Mouse (Mus musculus) spleen, adult 12 weeks (tissue): ENCODE results near the gene Sco2.
A peak's percentile ranks its signal among the peaks of the same experiment; 100 is the strongest.

ENCODE experiments used
- DNase-seq: peaks from one replicate; pipeline ENCODE4 v3.0.0; 2022; ENCODE audit warnings: low spot score

The Sco2 gene

DNA sequence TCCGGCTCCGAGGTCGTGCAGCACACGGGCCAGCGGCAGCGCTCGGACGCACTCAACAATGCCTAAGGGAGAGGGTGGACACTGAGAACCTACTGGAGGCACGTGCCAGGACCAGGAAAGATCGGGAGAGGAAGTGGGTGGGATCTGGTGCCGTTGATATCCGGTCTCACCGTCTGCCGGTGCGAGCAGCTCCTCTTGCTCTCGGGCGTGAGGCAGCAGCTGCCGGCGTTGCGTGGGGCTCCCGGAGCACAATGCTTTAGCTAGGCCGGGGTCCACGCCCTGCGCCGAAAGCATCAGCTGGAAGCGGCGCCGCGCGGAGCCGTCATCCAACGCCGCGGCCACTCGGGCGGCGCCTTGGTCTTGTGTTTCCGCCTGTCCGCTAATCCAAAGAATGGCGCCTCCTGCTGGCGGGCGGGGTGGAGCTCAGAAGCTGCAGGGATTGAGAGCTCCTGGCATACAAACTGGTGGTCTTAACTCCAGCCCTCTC, at the start of gene Sco2:
Gene Sco2, minus strand, starts transcription at position 85 of the 487 bp plus-strand sequence.
- peak; percentile 83 for DNase-seq

DNA sequence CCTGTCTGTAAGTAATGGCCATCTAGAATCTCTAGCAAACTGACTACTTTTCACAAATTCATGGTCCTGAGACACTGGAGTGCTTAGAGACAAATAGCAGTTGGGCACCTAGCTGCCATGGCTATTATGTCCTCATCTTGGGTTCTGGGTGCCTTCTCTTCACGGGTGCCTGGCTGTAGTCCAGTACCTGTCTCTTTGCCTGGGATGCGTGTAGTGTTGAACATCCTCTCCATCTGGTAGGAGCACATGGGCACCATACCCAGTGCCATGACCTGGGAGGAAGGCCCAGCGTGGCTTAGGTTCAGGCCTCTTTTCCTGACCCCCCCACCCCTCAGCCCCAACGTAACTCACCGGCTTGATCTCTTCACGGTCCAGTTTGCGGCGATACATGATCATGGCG, 48.3 kb upstream of the Sco2 start:
- no peak for DNase-seq

DNA sequence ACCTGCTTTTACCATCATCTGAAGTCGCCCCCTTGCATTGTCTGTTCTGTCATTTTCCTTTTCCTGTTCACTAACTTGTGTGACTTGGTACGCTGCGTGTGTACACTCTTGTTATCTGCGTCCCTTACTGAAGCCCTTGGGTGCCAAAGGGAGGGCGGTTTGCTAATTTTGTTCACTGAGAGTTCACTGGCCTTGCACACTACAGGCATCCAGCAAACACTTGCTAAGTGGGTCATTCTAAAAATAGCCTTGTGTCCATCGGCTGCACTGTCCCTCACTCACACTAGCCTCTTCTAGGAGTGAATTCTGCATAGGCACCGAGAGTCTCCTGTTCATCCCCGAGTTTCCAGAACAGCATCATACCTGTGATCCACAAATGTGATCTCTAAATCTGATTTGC, 41.6 kb upstream of the Sco2 start:
- no peak for DNase-seq

DNA sequence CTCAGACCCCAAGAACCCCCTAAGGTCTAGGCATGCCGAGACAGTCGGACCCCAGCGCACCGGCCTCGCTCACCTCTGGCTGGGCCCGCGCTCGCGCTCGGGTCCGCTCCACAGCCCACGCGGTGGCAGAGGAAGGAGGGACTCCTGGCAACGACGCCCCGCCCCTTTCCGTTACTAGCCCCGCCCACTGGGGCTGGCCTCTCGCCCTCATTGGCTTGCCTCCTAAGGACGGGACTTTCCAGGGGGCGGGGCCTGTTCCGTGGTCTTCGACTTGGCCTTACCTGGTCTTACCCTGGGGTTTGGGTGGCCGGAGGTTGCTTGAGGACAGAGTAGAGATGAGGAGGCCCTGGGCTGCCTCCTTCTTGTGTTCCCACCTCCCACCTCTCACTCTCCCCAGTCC, 36.5 kb upstream of the Sco2 start, which contains the start of gene Syce3:
Gene Syce3, minus strand, starts transcription at position 386 of the 400 bp plus-strand sequence.
- DNase-seq, result no peak

DNA sequence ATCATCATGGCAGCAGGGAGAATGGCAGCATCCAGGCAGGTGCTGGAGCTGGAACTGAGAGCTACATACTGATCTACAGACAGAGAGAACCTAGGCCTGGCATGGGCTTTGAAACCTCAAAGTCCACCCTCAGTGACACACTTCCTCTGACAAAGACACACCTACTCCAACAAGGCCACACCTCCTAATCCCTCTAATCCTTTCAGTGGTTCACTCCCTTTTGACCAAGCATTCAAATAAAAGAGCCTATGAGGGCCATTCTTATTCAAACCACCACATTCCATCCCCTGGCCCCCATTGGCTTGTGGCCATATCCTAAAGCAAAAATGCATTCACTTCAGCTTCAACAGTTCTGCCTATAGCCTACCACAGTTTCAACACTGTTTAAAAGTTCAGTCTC, 33.0 kb upstream of the Sco2 start:
- DNase-seq, result no peak

DNA sequence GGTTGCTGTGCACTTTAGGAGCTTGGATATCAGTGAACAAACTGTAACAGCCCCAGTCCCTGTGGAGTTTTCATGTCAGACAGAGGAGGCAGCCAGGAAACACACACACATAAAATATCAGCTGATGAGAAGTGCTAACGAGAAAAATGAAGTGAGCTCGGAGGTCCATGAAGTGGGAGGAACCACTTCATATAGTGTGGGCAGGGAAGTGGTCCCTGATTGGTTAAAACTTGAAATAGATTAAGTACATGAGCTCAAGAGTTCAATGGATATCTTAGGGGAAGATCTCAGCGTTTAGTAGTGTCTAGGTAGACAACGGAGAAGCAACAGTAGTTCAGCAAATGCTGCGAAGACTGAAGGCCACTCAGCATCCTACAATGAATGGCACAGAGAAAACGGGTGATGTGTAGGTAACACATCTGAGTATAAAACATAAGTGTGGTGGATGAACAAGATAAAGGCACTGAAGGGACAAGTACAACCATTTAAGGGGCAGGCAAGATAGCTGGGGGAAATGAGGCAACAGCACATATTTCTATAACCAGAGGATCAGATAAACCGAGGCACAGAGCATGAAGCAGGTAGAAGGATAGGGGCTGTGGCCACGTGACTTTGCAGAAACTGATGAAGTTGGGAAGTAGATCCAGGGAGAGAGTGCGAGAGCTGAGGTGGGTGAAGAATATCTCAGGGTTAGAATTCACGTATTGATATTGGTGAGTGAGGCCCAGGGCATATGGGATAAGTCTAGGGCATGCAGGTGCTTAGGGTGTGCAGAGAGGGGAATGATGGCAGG, 31.4 kb upstream of the Sco2 start:
- no peak for DNase-seq

DNA sequence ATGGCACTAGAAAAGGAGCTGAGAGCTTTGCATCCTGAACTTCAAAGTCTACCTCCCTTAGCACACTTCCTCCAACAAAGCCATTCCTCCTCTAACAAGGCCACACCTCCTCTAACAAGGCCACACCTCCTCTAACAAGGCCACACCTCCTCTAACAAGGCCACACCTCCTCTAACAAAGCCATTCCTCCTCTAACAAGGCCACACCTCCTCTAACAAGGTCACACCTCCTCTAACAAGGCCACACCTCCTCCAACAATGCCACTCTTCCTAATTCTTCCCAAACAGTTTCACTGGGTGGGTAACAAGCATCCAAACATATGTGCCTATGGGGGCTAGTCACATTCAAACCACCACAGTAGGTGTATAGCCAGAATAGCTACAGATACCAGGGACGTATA, 28.8 kb upstream of the Sco2 start:
- no peak for DNase-seq

DNA sequence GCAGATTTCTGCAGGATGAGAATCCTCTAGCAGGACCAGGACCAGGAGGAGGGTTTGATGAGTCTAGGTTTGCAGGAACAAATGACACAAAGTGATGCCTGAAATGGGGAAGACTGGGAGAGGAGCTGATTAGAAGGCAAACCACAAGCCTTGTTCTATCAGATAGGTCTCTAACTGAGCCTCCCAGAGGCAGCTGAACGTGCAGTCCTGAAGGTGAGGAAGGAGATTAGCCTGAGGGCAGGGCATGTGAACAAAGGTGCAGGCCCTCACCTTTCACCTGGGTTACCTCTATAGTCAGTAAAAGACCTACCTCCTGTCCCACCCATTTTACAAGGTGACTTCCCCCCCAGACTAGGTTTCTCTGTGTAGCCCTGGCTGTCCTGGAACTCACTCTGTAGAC, 26.1 kb upstream of the Sco2 start:
- DNase-seq, result no peak

DNA sequence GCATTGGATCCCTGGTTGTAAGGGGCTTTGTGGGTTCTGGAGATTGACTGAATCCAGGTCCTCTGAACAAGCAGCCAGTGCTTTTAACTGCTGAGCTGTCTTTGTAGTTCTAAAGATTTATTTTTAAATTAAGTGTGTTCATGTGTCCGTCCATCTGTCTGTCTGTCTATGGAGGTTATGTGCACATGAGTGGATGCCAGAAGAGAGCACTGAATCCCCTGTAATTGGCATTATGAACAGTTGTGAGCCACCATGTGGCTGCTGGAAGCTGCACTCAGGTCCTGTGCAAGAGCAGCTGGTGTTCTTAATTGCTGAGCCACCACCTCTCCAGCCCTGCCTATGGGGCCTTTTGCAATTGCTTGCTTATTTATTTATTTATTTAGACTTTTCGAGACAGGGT, 24.5 kb upstream of the Sco2 start:
- no peak for DNase-seq

DNA sequence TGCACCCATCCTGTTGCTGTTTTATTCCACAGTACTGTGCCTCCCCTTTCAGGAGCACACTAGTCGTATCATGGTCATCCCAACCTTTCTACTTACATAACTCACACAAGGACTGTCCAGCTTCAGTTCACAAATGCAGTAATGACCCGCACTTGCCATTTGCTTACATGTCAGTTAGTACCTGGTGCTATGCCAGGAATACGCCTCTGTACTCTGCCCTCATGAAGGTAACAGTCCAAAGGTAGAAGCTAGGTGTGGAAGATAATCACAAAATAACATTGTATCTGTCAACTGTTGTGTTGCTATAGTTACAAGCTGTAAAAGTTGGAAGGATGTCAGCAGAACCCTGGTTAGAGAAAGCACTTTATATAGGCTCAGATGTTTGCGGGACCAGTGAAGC, 23.2 kb upstream of the Sco2 start:
- no peak for DNase-seq

DNA sequence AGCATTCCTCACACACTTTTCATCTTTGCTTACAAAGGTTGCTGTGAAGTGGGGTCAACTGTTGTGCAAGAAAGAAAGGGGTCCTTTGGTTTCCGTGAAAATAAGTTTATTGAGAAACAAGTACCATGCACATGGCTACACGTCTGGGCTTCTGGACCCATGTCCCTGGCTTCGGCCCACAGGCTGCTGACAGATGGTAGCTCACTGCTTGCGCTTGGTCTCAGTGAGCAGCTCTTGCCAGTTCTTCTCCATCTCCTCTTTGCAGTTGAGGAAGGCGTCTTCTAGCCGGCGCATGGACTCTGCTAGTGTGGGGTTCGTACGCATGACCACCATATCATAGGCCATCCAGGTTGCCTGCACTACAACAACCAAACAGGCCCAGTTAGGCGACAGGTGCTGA, 16.4 kb upstream of the Sco2 start:
- no peak for DNase-seq

DNA sequence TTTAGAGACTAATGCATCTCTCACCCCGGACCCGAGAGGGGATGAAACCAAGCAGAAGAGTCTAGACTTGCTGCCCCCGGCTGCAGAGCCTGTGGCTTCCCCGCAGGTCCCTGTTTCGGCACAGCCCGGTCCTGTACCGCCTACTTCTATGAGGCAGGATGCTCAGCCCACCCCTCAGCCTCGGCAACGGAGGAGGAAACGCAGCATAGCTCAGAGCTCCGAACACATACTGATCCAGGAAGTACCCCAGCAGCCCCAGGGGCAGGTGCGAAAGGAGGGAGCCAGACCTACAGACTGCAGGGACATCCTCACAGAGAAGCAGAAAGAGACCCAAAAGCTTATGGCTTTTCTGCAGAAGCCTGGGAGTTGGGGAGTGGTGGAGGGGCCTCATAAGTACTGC, 13.5 kb upstream of the Sco2 start:
- DNase-seq, result no peak

DNA sequence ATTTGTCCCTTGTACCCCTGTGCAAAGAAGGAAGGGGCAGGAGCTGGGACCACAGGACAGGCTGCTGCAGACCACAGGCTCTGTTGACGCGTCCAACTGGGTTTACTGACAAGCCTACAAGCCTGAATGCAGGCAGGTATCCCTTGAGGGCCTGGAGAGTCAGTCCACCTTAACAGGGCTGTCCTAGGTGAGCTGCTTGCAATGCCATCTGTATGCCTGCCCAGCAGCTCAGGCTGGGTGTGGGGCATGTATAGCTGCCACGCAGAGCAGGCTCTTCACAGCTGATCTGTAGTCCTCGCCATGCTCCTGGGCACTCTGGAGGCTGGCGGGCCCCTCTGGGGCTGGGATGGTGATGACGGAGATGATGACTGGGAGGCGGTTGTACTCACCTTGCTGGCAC, 11.0 kb upstream of the Sco2 start, which contains the start of gene Klhdc7b:
Gene Klhdc7b, plus strand, starts transcription at position 301 of the 400 bp plus-strand sequence.
- no peak for DNase-seq

DNA sequence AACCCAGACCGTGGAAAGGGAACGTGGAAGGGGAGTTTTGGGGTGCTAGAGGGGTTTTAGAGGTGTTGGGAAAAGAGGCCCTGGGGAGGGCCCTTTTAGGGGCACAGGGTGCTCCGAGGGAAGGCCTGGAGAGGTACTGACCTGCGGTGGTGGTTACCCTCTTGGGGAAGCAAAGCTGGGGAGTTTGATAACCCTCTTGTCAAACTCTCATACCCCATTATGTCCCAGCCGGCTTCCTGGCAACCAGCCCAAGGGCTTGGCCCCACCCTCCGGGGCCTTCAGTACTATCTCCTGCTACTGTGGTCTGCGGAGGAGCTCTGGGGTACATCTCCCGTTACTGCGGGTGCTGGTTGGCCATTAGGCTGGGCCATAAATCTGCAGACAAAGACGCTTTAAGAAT, 5.8 kb upstream of the Sco2 start:
- DNase-seq, result peak; percentile 45

DNA sequence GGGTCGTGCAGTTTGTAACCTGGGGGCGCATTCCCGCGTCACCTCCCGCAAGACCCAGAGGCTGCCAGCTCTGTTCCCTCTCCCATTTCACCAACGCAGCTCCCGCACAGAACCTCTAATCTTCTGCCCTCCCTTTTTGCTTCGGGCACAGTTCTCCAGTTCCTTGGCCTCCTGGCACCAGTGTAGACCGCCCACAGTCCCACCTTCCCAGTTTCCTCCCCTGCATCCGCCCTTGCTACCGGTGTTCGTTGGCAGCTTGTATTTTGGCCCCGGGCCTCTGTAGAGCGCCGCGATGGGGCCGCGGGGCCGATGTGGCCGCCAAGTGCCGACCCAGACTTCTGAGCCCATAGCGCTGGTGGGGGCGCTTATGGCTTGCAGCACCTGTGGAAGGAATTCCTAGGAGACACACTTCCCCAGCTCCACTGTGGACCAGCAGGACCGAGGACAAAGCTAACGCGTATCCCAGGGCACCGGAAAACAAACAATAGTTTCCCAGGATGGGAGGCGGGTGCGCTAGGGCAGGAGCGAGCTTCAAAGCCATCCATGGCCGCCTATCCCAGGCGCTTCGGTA, 5.3 kb upstream of the Sco2 start, which contains the start of gene Odf3b:
Gene Odf3b, minus strand, starts transcription at position 452 of the 571 bp plus-strand sequence.
- no peak for DNase-seq

DNA sequence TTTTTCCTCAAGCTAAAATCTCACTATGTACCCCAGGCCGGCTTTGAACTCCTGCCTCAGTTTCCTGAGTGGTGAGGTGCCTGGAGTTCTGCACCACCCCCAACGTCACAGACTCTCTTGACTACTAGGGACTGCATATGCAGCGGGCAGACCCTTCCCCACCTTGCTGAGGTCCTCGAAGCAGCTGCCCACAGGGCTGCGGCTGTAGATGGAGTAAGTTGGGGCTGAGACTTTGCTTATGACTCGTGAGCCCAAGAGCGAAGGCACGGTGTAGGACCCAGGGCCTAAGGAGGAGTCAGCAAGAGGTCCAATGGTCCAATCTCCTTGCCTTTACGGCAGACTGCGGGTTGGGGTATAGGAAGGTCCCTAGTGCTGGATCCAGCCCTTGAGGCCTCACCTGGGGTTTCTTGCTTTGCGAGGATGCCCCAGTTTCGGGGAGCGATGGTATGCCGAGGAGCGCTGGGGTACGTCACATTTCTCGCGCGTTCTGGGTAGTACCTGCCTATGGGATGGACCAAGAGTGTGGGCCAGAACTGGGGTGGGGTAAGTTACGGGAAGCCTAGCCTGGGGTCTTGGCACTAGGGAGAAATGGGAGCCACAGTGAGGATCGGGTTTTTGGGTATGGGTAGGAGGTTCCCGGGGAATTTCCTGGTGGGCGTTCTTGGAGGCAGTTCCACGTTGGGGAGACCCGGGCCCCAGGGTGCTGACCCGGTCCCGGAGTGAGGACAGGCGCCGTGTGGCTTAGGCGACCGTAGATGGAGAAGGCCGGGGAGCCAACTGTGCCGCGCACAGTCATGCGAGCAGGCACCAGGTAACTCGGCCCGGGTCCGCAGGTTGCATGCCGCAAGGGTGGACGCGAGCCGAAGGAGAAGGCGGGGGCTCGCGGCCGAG, 4.5 kb upstream of the Sco2 start:
- no peak for DNase-seq

DNA sequence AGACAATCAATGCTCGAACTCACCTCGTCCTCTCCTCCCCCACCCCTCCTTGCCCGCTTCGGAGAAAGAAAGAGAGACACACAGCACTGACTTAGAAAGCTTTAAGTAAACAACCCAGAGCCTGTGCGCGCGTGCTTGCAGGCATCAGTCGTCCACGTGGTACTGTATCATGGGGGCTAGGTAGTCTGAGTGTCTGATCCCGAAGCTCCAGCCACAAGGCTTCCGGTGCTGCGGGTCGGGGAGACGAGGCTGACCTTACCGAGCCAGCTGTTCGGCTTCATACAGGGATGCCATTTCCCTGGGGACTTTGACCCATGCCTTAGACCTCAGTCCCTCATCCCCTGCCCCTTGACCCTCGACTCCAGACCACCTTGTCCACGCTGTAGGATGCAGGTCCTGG, 3.7 kb upstream of the Sco2 start:
- no peak for DNase-seq

DNA sequence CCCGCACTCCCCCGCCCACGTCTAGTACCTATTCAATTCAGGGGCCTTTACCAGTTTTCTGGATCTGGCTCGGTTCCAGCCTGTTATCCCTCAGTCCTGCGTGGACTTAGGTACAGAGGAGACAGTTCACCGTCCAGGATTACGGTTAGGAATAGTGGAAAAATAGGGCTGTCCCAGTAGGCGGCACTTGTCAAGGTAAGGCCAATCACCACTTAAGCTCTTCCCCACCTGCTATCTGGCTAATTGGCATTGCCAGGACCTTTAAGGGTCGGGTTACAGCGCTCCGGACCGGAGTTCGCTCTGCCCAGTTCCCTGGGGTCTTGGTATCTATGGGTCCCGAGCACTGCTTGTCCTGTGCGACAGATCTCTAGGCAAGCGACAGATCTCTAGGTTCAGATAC, 3.3 kb upstream of the Sco2 start, which contains the start of gene Tymp:
Gene Tymp, minus strand, starts transcription at position 83 of the 400 bp plus-strand sequence.
- DNase-seq, result no peak

DNA sequence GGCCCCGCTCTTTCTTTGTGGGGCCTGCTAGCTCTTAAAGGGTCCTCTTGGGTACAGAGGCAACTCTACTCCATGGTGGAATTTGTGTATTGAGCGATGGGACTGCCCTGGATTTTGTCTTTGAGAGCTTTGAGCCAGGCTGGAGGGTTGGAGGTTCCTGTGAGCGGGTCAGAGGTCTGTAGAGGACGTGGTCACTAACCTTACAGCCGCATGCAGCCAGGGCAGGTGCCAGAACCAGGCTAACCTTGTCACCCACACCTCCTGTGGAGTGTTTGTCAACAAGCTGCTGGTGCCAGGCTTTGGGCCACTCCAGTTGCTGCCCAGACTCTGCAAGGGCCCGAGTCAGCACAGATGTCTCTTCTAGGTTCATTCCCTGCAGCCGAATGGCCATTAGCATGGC, 2.4 kb upstream of the Sco2 start:
- no peak for DNase-seq

DNA sequence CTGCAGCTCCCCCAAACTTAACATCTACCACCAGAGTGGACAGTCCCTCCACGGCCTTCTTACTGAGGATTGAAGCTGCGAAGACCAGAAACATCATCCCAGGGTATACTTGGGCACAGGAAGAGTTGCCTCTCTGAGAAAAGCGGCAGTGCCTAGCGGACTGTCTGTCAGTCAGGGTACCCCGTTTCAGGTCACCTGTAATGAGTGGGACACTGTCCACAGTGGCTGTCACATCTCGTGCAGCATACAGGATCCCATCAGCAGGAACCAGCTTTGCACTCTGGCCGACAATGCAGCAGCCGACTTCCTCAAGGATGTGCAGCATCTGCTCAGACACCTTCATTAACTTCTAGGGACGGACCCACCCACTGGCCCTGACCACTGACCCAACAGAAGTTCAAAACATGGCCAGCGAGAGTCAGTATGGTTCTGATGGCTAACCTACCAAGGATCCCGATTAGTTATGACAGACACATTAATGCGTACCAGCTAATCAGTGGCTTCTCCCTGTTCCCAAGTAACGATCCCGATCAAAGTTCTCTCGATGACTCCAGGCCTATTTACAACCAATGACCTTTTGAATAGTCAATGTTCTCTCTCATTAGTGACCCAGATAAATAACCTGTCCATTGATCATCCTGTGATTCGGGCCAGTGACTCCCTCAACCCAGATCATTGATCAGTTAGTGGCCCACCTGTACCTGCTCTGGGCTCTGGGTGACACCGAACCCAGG, 1.3 kb upstream of the Sco2 start:
- DNase-seq, result no peak

DNA sequence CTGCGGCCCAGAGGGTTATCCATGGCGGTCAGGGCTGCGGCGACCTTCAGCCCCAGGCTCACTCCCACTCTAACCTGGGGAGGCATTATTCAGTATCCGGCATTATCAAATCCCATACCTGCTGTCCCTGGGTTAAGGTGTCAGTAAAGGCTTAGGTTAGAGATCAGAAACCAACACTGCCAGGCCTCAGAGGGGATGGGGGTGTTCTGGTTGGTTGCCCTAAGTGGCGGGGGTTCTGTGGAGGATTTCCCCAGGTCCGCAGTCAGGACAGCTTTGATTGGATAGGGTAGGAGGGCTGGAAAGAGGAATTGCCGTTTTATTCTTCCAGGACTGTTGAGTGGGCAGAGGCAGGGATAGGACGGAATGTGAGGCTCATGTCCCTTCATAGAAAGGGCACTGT, 694 bp upstream of the Sco2 start:
- no peak for DNase-seq
